Mouse (Mus musculus) liver, embryonic 15.5 days (tissue): ENCODE measurements around the gene Fbxo41. TPM values are rescaled to one million over a fixed set of nuclear protein-coding genes. Genes with fewer than 3 reads are reported as not detected.

Experiments used
- ATAC-seq: fragments of 200-750 bp; cut with Nextera tagmentation; 2 replicates; pipeline ENCODE4 v1.8.0; 2017; ENCODE audit warnings: moderate number of reproducible peaks, mild to moderate bottlenecking, moderate library complexity; ENCODE audit not compliant: insufficient read depth
- H3K27ac ChIP-seq: fragments of 300-500 bp; sonication (generic); replicated peaks from 2 replicates; pipeline ENCODE4 v1.5.1; 2015; ENCODE audit warnings: mild to moderate bottlenecking, inconsistent platforms
- H3K27me3 ChIP-seq: fragments of 300-500 bp; sonication (generic); 2 replicates; pipeline ENCODE4 v1.6.1; 2015; ENCODE audit warnings: mild to moderate bottlenecking, inconsistent platforms
- H3K36me3 ChIP-seq: fragments of 300-500 bp; sonication (generic); replicated peaks from 2 replicates; pipeline ENCODE4 v1.6.1; 2015; ENCODE audit warnings: moderate library complexity, mild to moderate bottlenecking, inconsistent platforms
- H3K4me1 ChIP-seq: fragments of 300-500 bp; sonication (generic); replicated peaks from 2 replicates; pipeline ENCODE4 v1.6.1; 2015; ENCODE audit warnings: inconsistent platforms
- H3K4me2 ChIP-seq: fragments of 300-500 bp; sonication (generic); 2 replicates; pipeline ENCODE4 v1.6.1; 2015; ENCODE audit warnings: moderate library complexity, mild to moderate bottlenecking, inconsistent platforms
- H3K4me3 ChIP-seq: fragments of 300-500 bp; sonication (generic); replicated peaks from 2 replicates; pipeline ENCODE4 v1.5.1; 2015; ENCODE audit warnings: mild to moderate bottlenecking, inconsistent platforms
- H3K9ac ChIP-seq: fragments of 300-500 bp; sonication (generic); 2 replicates; pipeline ENCODE4 v1.6.1; 2015; ENCODE audit warnings: moderate library complexity, mild to moderate bottlenecking, inconsistent platforms
- H3K9me3 ChIP-seq: fragments of 300-500 bp; sonication (generic); replicated peaks from 2 replicates; pipeline ENCODE4 v1.6.1; 2016; ENCODE audit warnings: inconsistent platforms
- WGBS: fragments of 180-500 bp; shearing (Covaris S2); methylation state at CpG from one replicate; pipeline ENCODE4 v1.1.7; 2015; ENCODE audit warnings: mixed read lengths; ENCODE audit not compliant: insufficient replicate concordance; 5-methylcytosine and 5-hydroxymethylcytosine counted together
- polyA plus RNA-seq: library from polyadenylated mRNA; unstranded; fragments of >200 nt; fragmentation: Nextera tagmentation; extraction: Ambion mirVana; gene quantifications from 2 replicates; pipeline ENCODE4 v1.2.1, GENCODE M21; 2015

Gene Fbxo41
- polyA plus RNA-seq, result not detected in 2 replicates

GRCm38 (mm10) chr6:85502911-85503250, at the start of gene Fbxo41:
Gene Fbxo41, minus strand, starts transcription at chr6:85502994.
- H3K27me3 ChIP-seq, result peaks cover 73% of the 10 kb centered on the region

GRCm38 (mm10) chr6:85547642-85548041, 44.8 kb upstream of the Fbxo41 start:
- Histone ChIP-seq H3K9ac (no peak overlapping the region), H3K4me3 (no peak overlapping the region), H3K9me3 (no peaks in the 10 kb centered on the region), H3K27me3 (0 out of 2 replicates have a peak, but pooled peaks cover 6% of the 10 kb centered on the region), H3K27ac (no peak overlapping the region), H3K4me2 (no peak overlapping the region), H3K4me1 (no peaks in the 10 kb centered on the region), H3K36me3 (no peaks in the 10 kb centered on the region)
- WGBS, result 57% methylated on average over 5 of the region's 5 CpGs
- ATAC-seq, result no peak

More at GRCm38 (mm10) chr6:85502911-85503250, at the start of gene Fbxo41:
- H3K4me1 ChIP-seq, result 0 out of 2 replicates have a peak, but pooled peaks cover 11% of the 10 kb centered on the region
- H3K27ac ChIP-seq, result no peak within 1 kb of the TSS
- H3K4me2 ChIP-seq, result peak within 1 kb of the TSS; percentile 71
- no peak for ATAC-seq
- peak within 1 kb of the TSS; percentile 50 for H3K4me3 ChIP-seq
- H3K9me3 ChIP-seq, result no peaks in the 10 kb centered on the region
- no peaks in the 10 kb centered on the region for H3K36me3 ChIP-seq
- WGBS, result 3% methylated on average over 13 of the region's 22 CpGs
- H3K9ac ChIP-seq, result no peak within 1 kb of the TSS

- Histone ChIP-seq H3K27ac (no peak overlapping the region), H3K4me2 (no peak overlapping the region), H3K4me3 (no peak overlapping the region), H3K9me3 (no peaks in the 10 kb centered on the region), H3K36me3 (no peaks in the 10 kb centered on the region), H3K27me3 (0 out of 2 replicates have a peak, but pooled peaks cover 6% of the 10 kb centered on the region), H3K4me1 (no peaks in the 10 kb centered on the region), H3K9ac (no peak overlapping the region)
- no peak for ATAC-seq
- WGBS, result 74% methylated on average over 13 of the region's 13 CpGs
Observed at GRCm38 (mm10) chr6:85544251-85544881, 41.6 kb upstream of the Fbxo41 start.

GRCm38 (mm10) chr6:85543351-85544175, 40.8 kb upstream of the Fbxo41 start:
- Histone ChIP-seq H3K27me3 (0 out of 2 replicates have a peak, but pooled peaks cover 6% of the 10 kb centered on the region), H3K9ac (no peak overlapping the region), H3K36me3 (no peaks in the 10 kb centered on the region), H3K4me3 (no peak overlapping the region), H3K4me2 (no peak overlapping the region), H3K4me1 (no peaks in the 10 kb centered on the region), H3K9me3 (no peaks in the 10 kb centered on the region), H3K27ac (no peak overlapping the region)
- WGBS, result 55% methylated on average over 10 of the region's 10 CpGs
- no peak for ATAC-seq

GRCm38 (mm10) chr6:85522825-85523224, 20.0 kb upstream of the Fbxo41 start:
- H3K9ac ChIP-seq, result no peak overlapping the region
- no peak overlapping the region for H3K4me2 ChIP-seq
- no peak overlapping the region for H3K4me3 ChIP-seq
- ATAC-seq, result no peak
- no peaks in the 10 kb centered on the region for H3K4me1 ChIP-seq
- peaks cover 5% of the 10 kb centered on the region; the same call in 1 of the 2 replicates for H3K27me3 ChIP-seq
- no peak overlapping the region for H3K27ac ChIP-seq
- 29% methylated on average over 2 of the region's 2 CpGs for WGBS
- no peaks in the 10 kb centered on the region for H3K9me3 ChIP-seq
- no peaks in the 10 kb centered on the region for H3K36me3 ChIP-seq

GRCm38 (mm10) chr6:85522026-85522425, 19.2 kb upstream of the Fbxo41 start:
- no peak overlapping the region for H3K9ac ChIP-seq
- H3K36me3 ChIP-seq, result no peaks in the 10 kb centered on the region
- no peak overlapping the region for H3K4me2 ChIP-seq
- 62% methylated on average over 5 of the region's 5 CpGs for WGBS
- H3K27ac ChIP-seq, result no peak overlapping the region
- H3K9me3 ChIP-seq, result no peaks in the 10 kb centered on the region
- H3K27me3 ChIP-seq, result peaks cover 5% of the 10 kb centered on the region; the same call in 1 of the 2 replicates
- no peak overlapping the region for H3K4me3 ChIP-seq
- ATAC-seq, result no peak
- H3K4me1 ChIP-seq, result no peaks in the 10 kb centered on the region

- no peak for ATAC-seq
Observed at GRCm38 (mm10) chr6:85518091-85518693, 15.4 kb upstream of the Fbxo41 start.

GRCm38 (mm10) chr6:85515941-85516340, 13.1 kb upstream of the Fbxo41 start:
- WGBS, result 75% methylated on average over 4 of the region's 4 CpGs
- H3K9me3 ChIP-seq, result no peaks in the 10 kb centered on the region
- H3K4me2 ChIP-seq, result no peak overlapping the region
- H3K27me3 ChIP-seq, result peaks cover 61% of the 10 kb centered on the region
- no peaks in the 10 kb centered on the region for H3K36me3 ChIP-seq
- H3K4me1 ChIP-seq, result peaks cover 20% of the 10 kb centered on the region; the same call in 1 of the 2 replicates
- H3K9ac ChIP-seq, result no peak overlapping the region
- H3K27ac ChIP-seq, result no peak overlapping the region
- no peak for ATAC-seq
- H3K4me3 ChIP-seq, result no peak overlapping the region

More at GRCm38 (mm10) chr6:85518091-85518693, 15.4 kb upstream of the Fbxo41 start:
- peaks cover 5% of the 10 kb centered on the region; the same call in 1 of the 2 replicates for H3K4me1 ChIP-seq
- H3K27ac ChIP-seq, result no peak overlapping the region
- peaks cover 39% of the 10 kb centered on the region for H3K27me3 ChIP-seq
- H3K36me3 ChIP-seq, result no peaks in the 10 kb centered on the region
- no peak overlapping the region for H3K9ac ChIP-seq
- H3K4me2 ChIP-seq, result no peak overlapping the region
- no peaks in the 10 kb centered on the region for H3K9me3 ChIP-seq
- H3K4me3 ChIP-seq, result no peak overlapping the region
- 40% methylated on average over 5 of the region's 5 CpGs for WGBS

GRCm38 (mm10) chr6:85513531-85513910, 10.7 kb upstream of the Fbxo41 start, which contains the start of gene Egr4:
Gene Egr4, minus strand, starts transcription at chr6:85513589.
- Histone ChIP-seq H3K27me3 (peaks cover 84% of the 10 kb centered on the region), H3K9ac (no peak within 1 kb of the TSS), H3K4me2 (peak within 1 kb of the TSS; percentile 56), H3K4me1 (peaks cover 20% of the 10 kb centered on the region; the same call in 1 of the 2 replicates), H3K4me3 (peak within 1 kb of the TSS; percentile 35), H3K9me3 (no peaks in the 10 kb centered on the region), H3K27ac (no peak within 1 kb of the TSS), H3K36me3 (no peaks in the 10 kb centered on the region)
- WGBS, result under 1% methylated on average over 38 of the region's 38 CpGs
- ATAC-seq, result no peak

- Histone ChIP-seq H3K27me3 (peaks cover 87% of the 10 kb centered on the region), H3K4me3 (peak overlapping the region; percentile 35), H3K9ac (no peak overlapping the region), H3K4me2 (peak overlapping the region; percentile 56), H3K4me1 (peaks cover 20% of the 10 kb centered on the region; the same call in 1 of the 2 replicates), H3K27ac (no peak overlapping the region), H3K9me3 (no peaks in the 10 kb centered on the region), H3K36me3 (no peaks in the 10 kb centered on the region)
- ATAC-seq, result no peak
- 1% methylated on average over 90 of the region's 90 CpGs for WGBS
Observed at GRCm38 (mm10) chr6:85512577-85513530, 10.1 kb upstream of the Fbxo41 start.
